Mouse (Mus musculus) heart, adult 2 months (tissue): ENCODE data around the gene Rrp9.

Source experiments
- CTCF ChIP-seq: fragments of 200-600 bp; IDR thresholded peaks from 2 replicates; pipeline ENCODE4 v1.8.1; 2022; ENCODE audit warnings: antibody characterized with exemption, mild to moderate bottlenecking, moderate library complexity
- EP300 ChIP-seq: fragments of 200-500 bp; IDR thresholded peaks from 2 replicates; pipeline ENCODE4 v1.6.1; 2011; ENCODE audit warnings: low read depth, low read length, control low read depth; ENCODE audit not compliant: insufficient read depth
- POLR2A ChIP-seq: fragments of 200-500 bp; IDR thresholded peaks from 2 replicates; pipeline ENCODE4 v1.6.1; 2011; ENCODE audit warnings: mild to moderate bottlenecking, low read depth, low read length, control low read depth; ENCODE audit not compliant: insufficient read depth

DNA sequence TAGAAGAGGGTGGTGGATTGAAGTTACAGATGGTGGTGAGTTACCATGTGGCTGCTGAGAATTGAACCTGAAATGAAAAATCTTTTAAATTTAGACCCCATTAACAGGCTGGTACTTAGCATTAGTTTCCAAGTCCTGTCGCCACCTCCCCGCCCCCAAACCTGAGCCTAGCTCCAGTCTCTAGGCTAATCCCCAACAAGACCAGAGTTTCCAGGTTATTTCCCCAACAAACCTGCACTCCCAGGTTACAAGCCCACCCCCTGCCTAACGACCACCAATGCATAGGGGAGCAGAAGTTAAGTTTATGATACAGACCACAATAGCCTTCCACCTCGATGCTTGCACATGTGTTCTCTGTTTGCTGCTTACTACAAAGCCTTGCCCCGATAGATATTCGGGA is 37.8 kb downstream of the Rrp9 start:
- TF ChIP-seq CTCF (no peak), EP300 (no peak), POLR2A (no peak)
